Mouse (Mus musculus) intestine, embryonic 16.5 days (tissue): ENCODE measurements around the gene Myl7. TPM values are rescaled to one million over a fixed set of nuclear protein-coding genes. Genes with fewer than 3 reads are reported as not detected.

Source experiments
- ATAC-seq: fragments of 200-750 bp; cut with Nextera tagmentation; 2 replicates; pipeline ENCODE4 v1.8.0; 2017; ENCODE audit warnings: moderate TSS enrichment, moderate library complexity
- H3K27ac ChIP-seq: fragments of 300-500 bp; sonication (generic); 2 replicates; pipeline ENCODE4 v1.5.1; 2014; ENCODE audit warnings: mild to moderate bottlenecking, low read length
- H3K27me3 ChIP-seq: fragments of 300-500 bp; sonication (generic); replicated peaks from 2 replicates; pipeline ENCODE4 v1.6.1; 2014; ENCODE audit warnings: low read length, control low read depth, mixed read lengths; ENCODE audit not compliant: control insufficient read depth, insufficient read depth
- H3K36me3 ChIP-seq: fragments of 300-500 bp; sonication (generic); 2 replicates; pipeline ENCODE4 v1.6.1; 2014; ENCODE audit warnings: low read length, control low read depth; ENCODE audit not compliant: control insufficient read depth, insufficient read depth
- H3K4me1 ChIP-seq: fragments of 300-500 bp; sonication (generic); 2 replicates; pipeline ENCODE4 v1.6.1; 2014; ENCODE audit warnings: low read length, control low read depth, mixed read lengths; ENCODE audit not compliant: control insufficient read depth, insufficient read depth
- H3K4me2 ChIP-seq: fragments of 300-500 bp; sonication (generic); 2 replicates; pipeline ENCODE4 v1.6.1; 2014; ENCODE audit warnings: low read depth, low read length, control low read depth
- H3K4me3 ChIP-seq: fragments of 300-500 bp; sonication (generic); 2 replicates; pipeline ENCODE4 v1.5.1; 2014; ENCODE audit warnings: mild to moderate bottlenecking, low read length
- H3K9ac ChIP-seq: fragments of 300-500 bp; sonication (generic); 2 replicates; pipeline ENCODE4 v1.6.1; 2014; ENCODE audit warnings: low read depth, low read length
- H3K9me3 ChIP-seq: fragments of 300-500 bp; sonication (generic); 2 replicates; pipeline ENCODE4 v1.6.1; 2016; ENCODE audit warnings: low read length, control low read depth; ENCODE audit not compliant: control insufficient read depth
- WGBS: fragments of 180-500 bp; shearing (Covaris S2); extraction: QIAGEN DNeasy Blood & Tissue Kit; methylation state at CpG from one replicate; pipeline ENCODE4 v1.1.7; 2014; 5-methylcytosine and 5-hydroxymethylcytosine counted together
- polyA plus RNA-seq: library from polyadenylated mRNA; unstranded; fragments of >200 nt; fragmentation: Nextera tagmentation; extraction: Ambion mirVana; gene quantifications from 2 replicates; pipeline ENCODE4 v1.2.1, GENCODE M21; 2015

Gene Myl7
- polyA plus RNA-seq, 1 experiment from 2014 or later: 88.3 TPM

GRCm38 (mm10) chr11:5878661-5879060 lies 19.9 kb downstream of the Myl7 start:
- 31% methylated on average over 8 of the region's 8 CpGs for WGBS

GRCm38 (mm10) chr11:5877921-5878526 lies 20.6 kb downstream of the Myl7 start, which contains the start of gene Pold2:
Gene Pold2 (minus strand): TSS chr11:5878292.
- peaks cover 26% of the 10 kb centered on the region for H3K4me1 ChIP-seq
- peak within 1 kb of the TSS; percentile 81 for H3K9ac ChIP-seq
- H3K9me3 ChIP-seq: peaks cover 3% of the 10 kb centered on the region; the same call in 1 of the 2 replicates
- 0% methylated on average over 52 of the region's 52 CpGs for WGBS
- H3K27me3 ChIP-seq: no peaks in the 10 kb centered on the region
- peak within 1 kb of the TSS; percentile 84 for H3K27ac ChIP-seq
- peak; percentile 99 for ATAC-seq
- peak within 1 kb of the TSS; percentile 74 for H3K4me3 ChIP-seq
- peaks cover 26% of the 10 kb centered on the region for H3K36me3 ChIP-seq
- H3K4me2 ChIP-seq: peak within 1 kb of the TSS; percentile 79

More at GRCm38 (mm10) chr11:5878661-5879060, 19.9 kb downstream of the Myl7 start:
- no peak for ATAC-seq
- Histone ChIP-seq H3K4me1 (peaks cover 26% of the 10 kb centered on the region), H3K4me2 (peak overlapping the region; percentile 79), H3K36me3 (peaks cover 20% of the 10 kb centered on the region), H3K27me3 (no peaks in the 10 kb centered on the region), H3K4me3 (peak overlapping the region; percentile 74), H3K9me3 (peaks cover 3% of the 10 kb centered on the region; the same call in 1 of the 2 replicates), H3K27ac (peak overlapping the region; percentile 84), H3K9ac (peak overlapping the region; percentile 71; the same call in 1 of the 2 replicates)

GRCm38 (mm10) chr11:5877421-5877820 lies 21.2 kb downstream of the Myl7 start:
- Histone ChIP-seq H3K27ac (no peak overlapping the region), H3K4me1 (peaks cover 26% of the 10 kb centered on the region), H3K9ac (peak overlapping the region; percentile 81), H3K4me2 (peak overlapping the region; percentile 79), H3K27me3 (no peaks in the 10 kb centered on the region), H3K4me3 (peak overlapping the region; percentile 74), H3K9me3 (peaks cover 3% of the 10 kb centered on the region; the same call in 1 of the 2 replicates), H3K36me3 (peaks cover 26% of the 10 kb centered on the region)
- no peak for ATAC-seq
- under 1% methylated on average over 5 of the region's 5 CpGs for WGBS

- peaks cover 19% of the 10 kb centered on the region for H3K4me1 ChIP-seq
- H3K27me3 ChIP-seq: no peaks in the 10 kb centered on the region
- no peak overlapping the region for H3K4me2 ChIP-seq
- no peak overlapping the region for H3K4me3 ChIP-seq
- H3K36me3 ChIP-seq: peaks cover 31% of the 10 kb centered on the region
- no peak overlapping the region for H3K9ac ChIP-seq
- no peak overlapping the region for H3K27ac ChIP-seq
- 96% methylated on average over 9 of the region's 9 CpGs for WGBS
- no peaks in the 10 kb centered on the region for H3K9me3 ChIP-seq
- ATAC-seq: no peak
These were observed 25.4 kb downstream of the Myl7 start for GRCm38 (mm10) chr11:5873192-5873591.

GRCm38 (mm10) chr11:5872707-5873106 lies 25.9 kb downstream of the Myl7 start:
- WGBS: 90% methylated on average over 11 of the region's 11 CpGs
- H3K9ac ChIP-seq: no peak overlapping the region
- H3K4me2 ChIP-seq: no peak overlapping the region
- H3K4me1 ChIP-seq: peaks cover 19% of the 10 kb centered on the region
- H3K27ac ChIP-seq: no peak overlapping the region
- peaks cover 31% of the 10 kb centered on the region for H3K36me3 ChIP-seq
- ATAC-seq: no peak
- H3K27me3 ChIP-seq: no peaks in the 10 kb centered on the region
- no peak overlapping the region for H3K4me3 ChIP-seq
- no peaks in the 10 kb centered on the region for H3K9me3 ChIP-seq

- no peak overlapping the region for H3K9ac ChIP-seq
- no peak overlapping the region for H3K4me3 ChIP-seq
- H3K36me3 ChIP-seq: peaks cover 24% of the 10 kb centered on the region
- no peak overlapping the region for H3K4me2 ChIP-seq
- H3K9me3 ChIP-seq: no peaks in the 10 kb centered on the region
- H3K4me1 ChIP-seq: no peaks in the 10 kb centered on the region
- no peak for ATAC-seq
- no peak overlapping the region for H3K27ac ChIP-seq
- 88% methylated on average over 16 of the region's 16 CpGs for WGBS
- no peaks in the 10 kb centered on the region for H3K27me3 ChIP-seq
These were observed 28.5 kb downstream of the Myl7 start for GRCm38 (mm10) chr11:5870069-5870468.

- Histone ChIP-seq H3K36me3 (peaks cover 17% of the 10 kb centered on the region), H3K9ac (no peak overlapping the region), H3K9me3 (no peaks in the 10 kb centered on the region), H3K4me3 (no peak overlapping the region), H3K4me2 (no peak overlapping the region), H3K4me1 (no peaks in the 10 kb centered on the region), H3K27me3 (no peaks in the 10 kb centered on the region), H3K27ac (no peak overlapping the region)
- ATAC-seq: no peak
- 93% methylated on average over 16 of the region's 16 CpGs for WGBS
These were observed 29.3 kb downstream of the Myl7 start for GRCm38 (mm10) chr11:5869331-5869730.

GRCm38 (mm10) chr11:5868324-5868723 lies 30.3 kb downstream of the Myl7 start:
- peaks cover 7% of the 10 kb centered on the region for H3K36me3 ChIP-seq
- no peak overlapping the region for H3K27ac ChIP-seq
- no peak for ATAC-seq
- no peak overlapping the region for H3K9ac ChIP-seq
- no peaks in the 10 kb centered on the region for H3K4me1 ChIP-seq
- 90% methylated on average over 12 of the region's 12 CpGs for WGBS
- no peak overlapping the region for H3K4me2 ChIP-seq
- H3K4me3 ChIP-seq: no peak overlapping the region
- no peaks in the 10 kb centered on the region for H3K27me3 ChIP-seq
- H3K9me3 ChIP-seq: no peaks in the 10 kb centered on the region

- H3K9me3 ChIP-seq: no peaks in the 10 kb centered on the region
- H3K9ac ChIP-seq: no peak overlapping the region
- no peak overlapping the region for H3K27ac ChIP-seq
- WGBS: 71% methylated on average over 2 of the region's 2 CpGs
- no peak overlapping the region for H3K4me3 ChIP-seq
- H3K36me3 ChIP-seq: peaks cover 5% of the 10 kb centered on the region
- no peak for ATAC-seq
- H3K4me1 ChIP-seq: peaks cover 6% of the 10 kb centered on the region; the same call in 1 of the 2 replicates
- H3K27me3 ChIP-seq: no peaks in the 10 kb centered on the region; the same call in 1 of the 2 replicates
- H3K4me2 ChIP-seq: no peak overlapping the region
These were observed 31.4 kb downstream of the Myl7 start for GRCm38 (mm10) chr11:5867196-5867595.
